Mouse (Mus musculus): ENCODE results near the gene Dchs2.

GRCm38 (mm10) chr3:83110163-83110562 is 17.6 kb upstream of the Dchs2 start:
- no peak for TF ChIP-seq CHD2 (IDR thresholded peaks at IDR 0.05; ENCODE audit: low read depth, low read length)
- no peak for TF ChIP-seq ZC3H11A (IDR thresholded peaks at IDR 0.05; ENCODE audit: borderline replicate concordance, low read depth, low read length)

Measured in ES-E14 (cell line).